Mouse (Mus musculus): ENCODE measurements around the gene Exoc2.

GRCm38 (mm10) chr13:30802336-30802955 lies 171.4 kb downstream of the Exoc2 start:
- TF ChIP-seq CTCF (IDR thresholded peaks at IDR 0.05) (no peak), EP300 (IDR thresholded peaks at IDR 0.05) (no peak)
